In genomic region chr6:6875136-6875535, GRCm38 (mm10) we compare ENCODE assay signal across 19 mouse cellular contexts. TPM values are rescaled to one million over a fixed set of nuclear protein-coding genes. Genes with fewer than 3 reads are reported as not detected.
DNase-seq lines count a peak whose midpoint lies in the region; ATAC-seq and TF ChIP-seq lines count a peak whose summit lies in the region.
"Had no signal": no experiment of that assay in that cellular context is flagged by ENCODE, and none has a peak within 500 bp of the region (broad histone marks: within the 10 kb centered on the region; RNA-seq: fewer than 3 reads in every experiment).

No protein-coding gene starts in this region.

- no peak for TF ChIP-seq CTCF in heart, postnatal 0 days (IDR thresholded peaks at IDR 0.05; ENCODE audit: low read depth)

- no peak for TF ChIP-seq POLR2A in myocyte (IDR thresholded peaks at IDR 0.05; ENCODE audit: insufficient read length, low read depth)

- no peaks in the 10 kb centered on the region for H3K4me1 ChIP-seq in heart, postnatal 0 days (ENCODE audit: control insufficient read depth, insufficient read depth)
- peaks cover 50% of the 10 kb centered on the region for H3K4me1 ChIP-seq in embryonic facial prominence, embryonic 10.5 days
- H3K4me1 ChIP-seq in forebrain, embryonic 16.5 days (replicated peaks; ENCODE audit: control insufficient read depth, insufficient read depth, low read length): peaks cover 12% of the 10 kb centered on the region

- no peak overlapping the region for H3K9ac ChIP-seq in heart, postnatal 0 days (replicated peaks; ENCODE audit: low read depth, low read length)
- peak overlapping the region; percentile 65 for H3K9ac ChIP-seq in forebrain, embryonic 16.5 days (replicated peaks; ENCODE audit: low read depth, low read length)

- H3K4me2 ChIP-seq in heart, postnatal 0 days (ENCODE audit: low read depth, low read length): no peak overlapping the region
- H3K4me2 ChIP-seq in forebrain, embryonic 16.5 days (ENCODE audit: low read length): peak overlapping the region; percentile 48
- H3K4me2 ChIP-seq in myocyte (ENCODE audit: low read depth): peak overlapping the region; percentile 44

- no peaks in the 10 kb centered on the region for H3K9me3 ChIP-seq in heart, postnatal 0 days (replicated peaks; ENCODE audit: control insufficient read depth, low read length)
- no peaks in the 10 kb centered on the region for H3K9me3 ChIP-seq in embryonic facial prominence, embryonic 10.5 days
- no peaks in the 10 kb centered on the region for H3K9me3 ChIP-seq in forebrain, embryonic 16.5 days (ENCODE audit: control insufficient read depth, low read length)

- no peak for ATAC-seq in heart, postnatal 0 days (ENCODE audit: insufficient read depth, low read depth)
- ATAC-seq in forebrain, embryonic 16.5 days: no peak
- ATAC-seq in megakaryocyte, adult 5-6 weeks (ENCODE audit: poor library complexity, severe bottlenecking): no peak
- ATAC-seq: hindbrain, embryonic 16.5 days; Patski had no signal

- no peak for TF ChIP-seq EP300 in heart, postnatal 0 days (IDR thresholded peaks at IDR 0.05; ENCODE audit: low read depth)

- no peak overlapping the region for H3K27ac ChIP-seq in heart, postnatal 0 days (ENCODE audit: low read depth)
- peak overlapping the region; percentile 88 for H3K27ac ChIP-seq in embryonic facial prominence, embryonic 10.5 days (replicated peaks)
- peak overlapping the region; percentile 94 for H3K27ac ChIP-seq in forebrain, embryonic 16.5 days (ENCODE audit: low read length)
- H3K27ac ChIP-seq: heart, adult 2 months; stomach, postnatal 0 days had no signal

- H3K27me3 ChIP-seq in heart, postnatal 0 days (ENCODE audit: control insufficient read depth, insufficient read depth, low read length): peaks cover 100% of the 10 kb centered on the region
- H3K27me3 ChIP-seq in embryonic facial prominence, embryonic 10.5 days (replicated peaks; ENCODE audit: low read depth, poor library complexity, severe bottlenecking): peaks cover 100% of the 10 kb centered on the region
- peaks cover 43% of the 10 kb centered on the region for H3K27me3 ChIP-seq in forebrain, embryonic 16.5 days (replicated peaks; ENCODE audit: control insufficient read depth, insufficient read depth, low read length)
- H3K27me3 ChIP-seq in myocyte (ENCODE audit: control insufficient read depth, insufficient read depth, insufficient read length): peaks cover 55% of the 10 kb centered on the region
- H3K27me3 ChIP-seq: Patski had no signal

- H3ac ChIP-seq in myocyte (ENCODE audit: control insufficient read depth, insufficient read length): no peak overlapping the region

- H3K36me3 ChIP-seq in heart, postnatal 0 days (replicated peaks; ENCODE audit: control insufficient read depth, insufficient read depth, low read length): no peaks in the 10 kb centered on the region
- H3K36me3 ChIP-seq in embryonic facial prominence, embryonic 10.5 days (replicated peaks): peaks cover 16% of the 10 kb centered on the region
- H3K36me3 ChIP-seq in forebrain, embryonic 16.5 days (ENCODE audit: control insufficient read depth, insufficient read depth): no peaks in the 10 kb centered on the region
- no peaks in the 10 kb centered on the region for H3K36me3 ChIP-seq in myocyte (ENCODE audit: control insufficient read depth, insufficient read depth)

- H3K79me2 ChIP-seq in myocyte (ENCODE audit: control insufficient read depth, insufficient read depth): no peaks in the 10 kb centered on the region

- WGBS in heart, postnatal 0 days: 5% methylated on average over 11 of the region's 11 CpGs
- WGBS in embryonic facial prominence, embryonic 10.5 days: under 1% methylated on average over 11 of the region's 11 CpGs
- under 1% methylated on average over 11 of the region's 11 CpGs for whole genome bisulfite sequencing in forebrain, embryonic 16.5 days

- 0 out of 2 replicates have a peak overlapping the region, but pooled peaks have one; percentile 0 for H3K4me3 ChIP-seq in heart, postnatal 0 days (ENCODE audit: low read depth, low read length)
- H3K4me3 ChIP-seq in embryonic facial prominence, embryonic 10.5 days: peak overlapping the region; percentile 73
- peak overlapping the region; percentile 74 for H3K4me3 ChIP-seq in forebrain, embryonic 16.5 days (replicated peaks; ENCODE audit: low read length)
- H3K4me3 ChIP-seq in myocyte: no peak overlapping the region
- H3K4me3 ChIP-seq: heart, adult 2 months had no signal

- DNase-seq in heart, postnatal 0 days (ENCODE audit: low spot score): no peak
- no peak for DNase-seq in heart, adult 18-20 months
- DNase-seq in embryonic facial prominence, embryonic 10.5 days (ENCODE audit: low spot score): peak; percentile 71
- no peak for DNase-seq in left cerebral cortex, adult 8-10 months (ENCODE audit: low spot score in 2 of 2)
- no peak for DNase-seq in adrenal gland, adult 18-20 months (ENCODE audit: low spot score in 2 of 2)
- DNase-seq: adrenal gland, postnatal 10 days; heart, adult 2 months had no signal

TF ChIP-seq in myocyte, 11 proteins besides CTCF, POLR2A, EP300 and RAD21:
- TF ChIP-seq E2F4 (IDR thresholded peaks at IDR 0.05; ENCODE audit: insufficient read depth) (no peak), MYOD1 (IDR thresholded peaks at IDR 0.05; ENCODE audit: control insufficient read depth in 1 of 3, insufficient read length in 2 of 3, low read depth in 2 of 3) (no peak), REST (IDR thresholded peaks at IDR 0.05; ENCODE audit: insufficient read depth, insufficient read length) (no peak), POLR2AphosphoS2 (IDR thresholded peaks at IDR 0.05; ENCODE audit: insufficient read length, low read depth) (no peak), TCF12 (IDR thresholded peaks at IDR 0.05; ENCODE audit: insufficient read depth, poor library complexity, severe bottlenecking) (no peak), MYOG (IDR thresholded peaks at IDR 0.05; ENCODE audit: control insufficient read depth in 1 of 3, insufficient read depth in 1 of 3, insufficient read length in 2 of 3, low read depth in 2 of 3) (no peak), MAX (IDR thresholded peaks at IDR 0.05; ENCODE audit: low read depth) (no peak), CEBPB (IDR thresholded peaks at IDR 0.05; ENCODE audit: insufficient read depth, poor library complexity, severe bottlenecking) (no peak), TCF3 (IDR thresholded peaks at IDR 0.05; ENCODE audit: insufficient read length, low read depth) (no peak), USF1 (IDR thresholded peaks at IDR 0.05; ENCODE audit: low read depth) (no peak), SRF (IDR thresholded peaks at IDR 0.05; ENCODE audit: control insufficient read depth, insufficient read length, low read depth) (no peak)

RNA-seq across cellular contexts. Expression of gene Dlx5, which starts 6.7 kb away (rescaled TPM):
- total RNA-seq in heart, postnatal 0 days (2014; rRNA removed; ENCODE audit: low replicate concordance): 0.58 TPM in 1 of 2 replicates, not detected in the other
- polyA plus RNA-seq in heart, postnatal 0 days (2015; fragmentation: Nextera tagmentation; extraction: Ambion mirVana): 0.68 and 0.97 TPM in 2 replicates
- total RNA-seq in heart, adult 18-20 months (2021): under 1 TPM in 1 of 2 experiments, not detected in 1; 0.37 TPM
- 75.5 and 92.2 TPM in 2 replicates for polyA plus RNA-seq in embryonic facial prominence, embryonic 10.5 days (2016; fragmentation: Nextera tagmentation; extraction: Ambion mirVana)
- 74.3 and 75.7 TPM in 2 replicates for polyA plus RNA-seq in forebrain, embryonic 16.5 days (2015; fragmentation: Nextera tagmentation; extraction: Ambion mirVana)
- polyA plus RNA-seq in myocyte (2012; fragmentation: generic; extraction: Trizol): not detected
- total RNA-seq in megakaryocyte, adult 5-6 weeks (2015): not detected in 2 replicates
- total RNA-seq in megakaryocyte, adult 5-6 weeks (2017): not detected in 2 replicates
- 10 to 100 TPM in 2 of 4 experiments, 1 to 10 TPM in 2; 8.9 to 11.7 (median 10.0) TPM for total RNA-seq in left cerebral cortex, adult 8-10 months (2022)
- under 1 TPM in 1 of 2 experiments, not detected in 1; 0.40 TPM for total RNA-seq in adrenal gland, adult 18-20 months (2021)
- total RNA-seq: common myeloid progenitor, adult 5-6 weeks; megakaryocyte progenitor cell, adult 5-6 weeks had no signal
- polyA plus RNA-seq: hindbrain, embryonic 16.5 days; small intestine, adult 2 months; urinary bladder, adult 2 months had no signal

RNA-seq across cellular contexts. Expression of gene Dlx6, which starts 12.0 kb away (rescaled TPM):
- not detected in 2 replicates for total RNA-seq in heart, postnatal 0 days (2014; rRNA removed; ENCODE audit: low replicate concordance)
- polyA plus RNA-seq in heart, postnatal 0 days (2015; fragmentation: Nextera tagmentation; extraction: Ambion mirVana): not detected in 2 replicates
- not detected for total RNA-seq in heart, adult 18-20 months (2021)
- polyA plus RNA-seq in embryonic facial prominence, embryonic 10.5 days (2016; fragmentation: Nextera tagmentation; extraction: Ambion mirVana): 4.9 and 5.9 TPM in 2 replicates
- 7.2 and 12.6 TPM in 2 replicates for polyA plus RNA-seq in forebrain, embryonic 16.5 days (2015; fragmentation: Nextera tagmentation; extraction: Ambion mirVana)
- polyA plus RNA-seq in myocyte (2012; fragmentation: generic; extraction: Trizol): not detected
- total RNA-seq in megakaryocyte, adult 5-6 weeks (2015): not detected in 2 replicates
- not detected in 2 replicates for total RNA-seq in megakaryocyte, adult 5-6 weeks (2017)
- 10 to 100 TPM; 22.4 to 35.7 (median 24.6) TPM for total RNA-seq in left cerebral cortex, adult 8-10 months (2022)
- total RNA-seq in adrenal gland, adult 18-20 months (2021): not detected
- total RNA-seq: common myeloid progenitor, adult 5-6 weeks; heart, adult 2 months; megakaryocyte progenitor cell, adult 5-6 weeks had no signal
- polyA plus RNA-seq: heart, adult 2 months; hindbrain, embryonic 16.5 days; large intestine, adult 2 months; liver, embryonic 16.5 days; small intestine, adult 2 months; stomach, postnatal 0 days; urinary bladder, adult 2 months had no signal

Comparison
In these comparisons a context has a peak if more than half of its experiments do, and no peak if none do; other contexts are left out.
1. RNA of gene Dlx6, which starts 12.0 kb away (total RNA-seq): 22.4 to 35.7 TPM in left cerebral cortex, adult 8-10 months; not detected in adrenal gland, adult 18-20 months, not detected in heart, adult 18-20 months, not detected in heart, postnatal 0 days and not detected in megakaryocyte, adult 5-6 weeks; every median in the first group is over 10 times any median in the second.